Comparison of ENCODE assay signal across 8 mouse cellular contexts in genomic region chr6:124805341-124806321, GRCm38 (mm10). TPM values are rescaled to one million over a fixed set of nuclear protein-coding genes. Genes with fewer than 3 reads are reported as not detected.
DNase-seq lines count a peak whose midpoint lies in the region; ATAC-seq and TF ChIP-seq lines count a peak whose summit lies in the region.

No protein-coding gene starts in this region.

- H3K9ac ChIP-seq in ES-Bruce4 (ENCODE audit: low read depth, poor library complexity, severe bottlenecking) = peak overlapping the region; percentile 84
- peak overlapping the region; percentile 62 for H3K9ac ChIP-seq in forebrain, embryonic 13.5 days

- H3K27me3 ChIP-seq in ES-Bruce4 (ENCODE audit: control insufficient read depth, insufficient read depth, low read length, poor library complexity, severe bottlenecking) = no peaks in the 10 kb centered on the region
- H3K27me3 ChIP-seq in forebrain, embryonic 13.5 days = no peaks in the 10 kb centered on the region

- peak overlapping the region; percentile 97 for H3K27ac ChIP-seq in ES-Bruce4 (ENCODE audit: insufficient read depth, low read length)
- H3K27ac ChIP-seq in forebrain, embryonic 13.5 days = peak overlapping the region; percentile 78

- peak; percentile 63 for TF ChIP-seq POLR2A in ES-Bruce4 (IDR thresholded peaks at IDR 0.05; ENCODE audit: insufficient read depth, low read length)
- TF ChIP-seq POLR2A in lung, adult 2 months (IDR thresholded peaks at IDR 0.05; ENCODE audit: borderline replicate concordance, extremely low read depth, low read depth, low read length) = peak; percentile 89; the same call in 1 of the 2 replicates

- peak; percentile 29 for TF ChIP-seq CTCF in ES-Bruce4 (IDR thresholded peaks at IDR 0.05; ENCODE audit: low read depth, low read length)
- no peak for TF ChIP-seq CTCF in lung, adult 2 months (IDR thresholded peaks at IDR 0.05; ENCODE audit: insufficient read depth, low read length)

- intact Hi-C loops in heart, postnatal 14 days (cut with DNase I) = loop anchor here (5.0 kb wide), 1 partner anchor 48 kb away; the partner anchor contains the start of genes Atn1 and Gm45234

- TF ChIP-seq EP300 in ES-Bruce4 (IDR thresholded peaks at IDR 0.05; ENCODE audit: insufficient read depth, low read depth, low read length) = peak; percentile 59; the same call in 1 of the 2 replicates

- H3K4me3 ChIP-seq in ES-Bruce4 (ENCODE audit: low read depth, low read length) = peak overlapping the region; percentile 56
- peak overlapping the region; percentile 39 for H3K4me3 ChIP-seq in forebrain, embryonic 13.5 days
- peak overlapping the region; percentile 61 for H3K4me3 ChIP-seq in lung, adult 2 months (replicated peaks; ENCODE audit: extremely low read depth, low read depth, low read length)

- 2% methylated on average over 34 of the region's 34 CpGs for WGBS in forebrain, embryonic 13.5 days
- 3% methylated on average over 34 of the region's 34 CpGs for WGBS in lung, adult 2 months

- H3K36me3 ChIP-seq in ES-Bruce4 (ENCODE audit: control insufficient read depth, insufficient read depth, low read length, poor library complexity, severe bottlenecking) = no peaks in the 10 kb centered on the region
- peaks cover 6% of the 10 kb centered on the region; the same call in 1 of the 2 replicates for H3K36me3 ChIP-seq in forebrain, embryonic 13.5 days (ENCODE audit: poor library complexity, severe bottlenecking)

- H3K4me2 ChIP-seq in forebrain, embryonic 13.5 days = peak overlapping the region; percentile 72

- DNase-seq in heart, postnatal 14 days = peak; percentile 94
- peak; percentile 95 to 98 for DNase-seq in layer of hippocampus, adult 18-20 months (ENCODE audit: low spot score in 2 of 2)
- peak; percentile 92 for DNase-seq in lung, adult 2 months
- DNase-seq in thymus, adult 18-20 months = peak; percentile 55 to 71

- ATAC-seq in cerebellum, adult (ENCODE audit: insufficient number of reproducible peaks, low FRiP score, low TSS enrichment) = peak; percentile 59; the same call in 1 of the 2 replicates
- ATAC-seq in forebrain, embryonic 13.5 days = peak; percentile 81
- ATAC-seq in neutrophil, adult 5-6 weeks (ENCODE audit: extremely low read depth, insufficient number of reproducible peaks, low FRiP score, poor library complexity, severe bottlenecking) = peak; percentile 91

- no peaks in the 10 kb centered on the region for H3K9me3 ChIP-seq in ES-Bruce4 (replicated peaks; ENCODE audit: control insufficient read depth, insufficient read depth, low read length, poor library complexity, severe bottlenecking)
- H3K9me3 ChIP-seq in forebrain, embryonic 13.5 days (replicated peaks) = no peaks in the 10 kb centered on the region

- no peaks in the 10 kb centered on the region for H3K4me1 ChIP-seq in ES-Bruce4 (ENCODE audit: control insufficient read depth, insufficient read depth, low read length)
- H3K4me1 ChIP-seq in forebrain, embryonic 13.5 days = peaks cover 39% of the 10 kb centered on the region
- H3K4me1 ChIP-seq in lung, adult 2 months (ENCODE audit: control insufficient read depth, insufficient read depth, low read length) = peaks cover 14% of the 10 kb centered on the region

RNA-seq across cellular contexts. Expression of gene Spsb2, which starts 2.8 kb away (rescaled TPM):
- polyA plus RNA-seq in ES-Bruce4 (2011; ENCODE audit: insufficient read depth, insufficient read length, low read depth, missing spikeins) = 4.6 and 5.4 TPM in 2 replicates
- polyA plus RNA-seq in forebrain, embryonic 13.5 days (2015; fragmentation: Nextera tagmentation; extraction: Ambion mirVana) = 5.1 and 5.3 TPM in 2 replicates
- 1 to 10 TPM; 3.2 to 3.5 TPM for total RNA-seq in heart, postnatal 14 days (2021)
- total RNA-seq in layer of hippocampus, adult 18-20 months (2021) = 1 to 10 TPM; 4.5 to 5.1 TPM
- 20.2 and 22.4 TPM in 2 replicates for polyA plus RNA-seq in lung, adult 2 months (2012; rRNA removed)
- total RNA-seq in neutrophil, adult 5-6 weeks (2017) = 10.5 and 10.9 TPM in 2 replicates

RNA-seq across cellular contexts. Expression of gene Tpi1, which starts 8.5 kb away (rescaled TPM):
- 377 and 389 TPM in 2 replicates for polyA plus RNA-seq in ES-Bruce4 (2011; ENCODE audit: insufficient read depth, insufficient read length, low read depth, missing spikeins)
- polyA plus RNA-seq in forebrain, embryonic 13.5 days (2015; fragmentation: Nextera tagmentation; extraction: Ambion mirVana) = 467 and 491 TPM in 2 replicates
- total RNA-seq in heart, postnatal 14 days (2021) = 100 to 1,000 TPM; 772 to 817 TPM
- 100 to 1,000 TPM; 796 to 825 TPM for total RNA-seq in layer of hippocampus, adult 18-20 months (2021)
- 117 and 218 TPM in 2 replicates for polyA plus RNA-seq in lung, adult 2 months (2012; rRNA removed)
- 43.0 and 64.8 TPM in 2 replicates for total RNA-seq in neutrophil, adult 5-6 weeks (2017)

RNA-seq across cellular contexts. Expression of gene Usp5, which starts 23.7 kb away (rescaled TPM):
- 80.9 and 85.2 TPM in 2 replicates for polyA plus RNA-seq in ES-Bruce4 (2011; ENCODE audit: insufficient read depth, insufficient read length, low read depth, missing spikeins)
- 178 and 203 TPM in 2 replicates for polyA plus RNA-seq in forebrain, embryonic 13.5 days (2015; fragmentation: Nextera tagmentation; extraction: Ambion mirVana)
- total RNA-seq in heart, postnatal 14 days (2021) = 10 to 100 TPM; 78.2 TPM
- total RNA-seq in layer of hippocampus, adult 18-20 months (2021) = 100 to 1,000 TPM; 182 to 185 TPM
- 58.1 and 73.2 TPM in 2 replicates for polyA plus RNA-seq in lung, adult 2 months (2012; rRNA removed)
- total RNA-seq in neutrophil, adult 5-6 weeks (2017) = 35.1 and 50.1 TPM in 2 replicates

RNA-seq across cellular contexts. Expression of gene Cdca3, which starts 23.7 kb away (rescaled TPM):
- polyA plus RNA-seq in ES-Bruce4 (2011; ENCODE audit: insufficient read depth, insufficient read length, low read depth, missing spikeins) = 162 and 187 TPM in 2 replicates
- polyA plus RNA-seq in forebrain, embryonic 13.5 days (2015; fragmentation: Nextera tagmentation; extraction: Ambion mirVana) = 207 and 217 TPM in 2 replicates
- total RNA-seq in heart, postnatal 14 days (2021) = 1 to 10 TPM; 3.5 to 9.6 TPM
- total RNA-seq in layer of hippocampus, adult 18-20 months (2021) = under 1 TPM; 0.52 to 0.53 TPM
- polyA plus RNA-seq in lung, adult 2 months (2012; rRNA removed) = 3.5 and 6.7 TPM in 2 replicates
- total RNA-seq in neutrophil, adult 5-6 weeks (2017) = 1.4 and 3.0 TPM in 2 replicates

RNA-seq across cellular contexts. Expression of gene Lrrc23, which starts 26.1 kb away (rescaled TPM):
- 0.84 TPM in 1 of 2 replicates, not detected in the other for polyA plus RNA-seq in ES-Bruce4 (2011; ENCODE audit: insufficient read depth, insufficient read length, low read depth, missing spikeins)
- polyA plus RNA-seq in forebrain, embryonic 13.5 days (2015; fragmentation: Nextera tagmentation; extraction: Ambion mirVana) = 3.6 and 5.9 TPM in 2 replicates
- total RNA-seq in heart, postnatal 14 days (2021) = 1 to 10 TPM in 1 of 2 experiments, under 1 TPM in 1; 0.51 to 1.0 TPM
- 1 to 10 TPM; 2.7 to 4.7 TPM for total RNA-seq in layer of hippocampus, adult 18-20 months (2021)
- polyA plus RNA-seq in lung, adult 2 months (2012; rRNA removed) = 26.2 and 35.8 TPM in 2 replicates
- total RNA-seq in neutrophil, adult 5-6 weeks (2017) = 6.8 and 7.9 TPM in 2 replicates

Comparison
In these comparisons a context has a peak if more than half of its experiments do, and no peak if none do; other contexts are left out.
1. Peak in every context shown above with its lines: DNase-seq, ATAC-seq, H3K4me3 ChIP-seq and H3K27ac ChIP-seq.
2. RNA of gene Tpi1, which starts 8.5 kb away (total RNA-seq): 796 to 825 TPM in layer of hippocampus, adult 18-20 months and 772 to 817 TPM in heart, postnatal 14 days; 43.0 to 64.8 TPM in neutrophil, adult 5-6 weeks; every median in the first group is over 10 times any median in the second.